In genomic region chr2:4232761-4233322, GRCm38 (mm10) we compare ENCODE assay signal across 10 mouse cellular contexts.
DNase-seq lines count a peak whose midpoint lies in the region; ATAC-seq and TF ChIP-seq lines count a peak whose summit lies in the region.
"Had no signal": no experiment of that assay in that cellular context is flagged by ENCODE, and none has a peak within 500 bp of the region (broad histone marks: within the 10 kb centered on the region; RNA-seq: fewer than 3 reads in every experiment).

No protein-coding gene starts in this region.

- peak overlapping the region; percentile 20; the same call in 1 of the 2 replicates for H3K27ac ChIP-seq in layer of hippocampus, adult 2 months
- peak overlapping the region; percentile 50; the same call in 1 of the 2 replicates for H3K27ac ChIP-seq in embryonic facial prominence, embryonic 12.5 days
- peak overlapping the region; percentile 65 for H3K27ac ChIP-seq in hindbrain, embryonic 14.5 days
- H3K27ac ChIP-seq in neural tube, embryonic 13.5 days (replicated peaks) = peak overlapping the region; percentile 74
- H3K27ac ChIP-seq in liver, embryonic 11.5 days (ENCODE audit: low read depth, low read length) = no peak overlapping the region

- no peak for TF ChIP-seq CTCF in layer of hippocampus, adult 2 months (conservative IDR thresholded peaks at IDR 0.05)

- H3K9me3 ChIP-seq in embryonic facial prominence, embryonic 12.5 days = no peaks in the 10 kb centered on the region
- no peaks in the 10 kb centered on the region for H3K9me3 ChIP-seq in hindbrain, embryonic 14.5 days (ENCODE audit: control insufficient read depth, low read length)
- no peaks in the 10 kb centered on the region for H3K9me3 ChIP-seq in neural tube, embryonic 13.5 days
- no peaks in the 10 kb centered on the region for H3K9me3 ChIP-seq in liver, embryonic 11.5 days (ENCODE audit: control insufficient read depth, low read length)

- no peak overlapping the region for H3K4me2 ChIP-seq in embryonic facial prominence, embryonic 12.5 days (replicated peaks)
- H3K4me2 ChIP-seq in hindbrain, embryonic 14.5 days (replicated peaks) = peak overlapping the region; percentile 41
- H3K4me2 ChIP-seq in neural tube, embryonic 13.5 days = peak overlapping the region; percentile 43
- no peak overlapping the region for H3K4me2 ChIP-seq in liver, embryonic 11.5 days

- no peak overlapping the region for H3K9ac ChIP-seq in embryonic facial prominence, embryonic 12.5 days
- H3K9ac ChIP-seq in hindbrain, embryonic 14.5 days = peak overlapping the region; percentile 12; the same call in 1 of the 2 replicates
- peak overlapping the region; percentile 58 for H3K9ac ChIP-seq in neural tube, embryonic 13.5 days
- H3K9ac ChIP-seq in liver, embryonic 11.5 days (ENCODE audit: low read depth, low read length) = no peak overlapping the region

- 49% methylated on average over 10 of the region's 10 CpGs for WGBS in embryonic facial prominence, embryonic 12.5 days
- WGBS in hindbrain, embryonic 14.5 days = 11% methylated on average over 10 of the region's 10 CpGs
- 16% methylated on average over 10 of the region's 10 CpGs for WGBS in neural tube, embryonic 13.5 days
- 34% methylated on average over 10 of the region's 10 CpGs for WGBS in liver, embryonic 11.5 days

- no peak for DNase-seq in layer of hippocampus, adult 2 months (ENCODE audit: low spot score in 2 of 2)
- no peak for DNase-seq in layer of hippocampus, adult 9-11 months
- DNase-seq in hindbrain, embryonic 14.5 days (ENCODE audit: low spot score) = peak; percentile 60
- no peak for DNase-seq in frontal cortex, postnatal 36 days (ENCODE audit: low spot score in 2 of 2)
- DNase-seq in liver, embryonic 11.5 days (ENCODE audit: low spot score) = no peak
- DNase-seq in thymus, postnatal 0 days (ENCODE audit: low spot score) = no peak
- DNase-seq: gastrocnemius, postnatal 10 days had no signal

- no peak overlapping the region; the same call in 1 of the 2 replicates for H3K4me3 ChIP-seq in layer of hippocampus, adult 2 months
- H3K4me3 ChIP-seq in embryonic facial prominence, embryonic 12.5 days = no peak overlapping the region
- no peak overlapping the region for H3K4me3 ChIP-seq in hindbrain, embryonic 14.5 days (replicated peaks; ENCODE audit: low read length)
- peak overlapping the region; percentile 12; the same call in 1 of the 2 replicates for H3K4me3 ChIP-seq in neural tube, embryonic 13.5 days
- no peak overlapping the region for H3K4me3 ChIP-seq in liver, embryonic 11.5 days (ENCODE audit: low read depth, low read length)

- H3K27me3 ChIP-seq in embryonic facial prominence, embryonic 12.5 days = no peaks in the 10 kb centered on the region
- no peaks in the 10 kb centered on the region for H3K27me3 ChIP-seq in hindbrain, embryonic 14.5 days (ENCODE audit: control insufficient read depth, insufficient read depth, low read length)
- H3K27me3 ChIP-seq in neural tube, embryonic 13.5 days = no peaks in the 10 kb centered on the region
- no peaks in the 10 kb centered on the region for H3K27me3 ChIP-seq in liver, embryonic 11.5 days (replicated peaks; ENCODE audit: control insufficient read depth, insufficient read depth, low read length)
- H3K27me3 ChIP-seq: Patski had no signal

- peaks cover 19% of the 10 kb centered on the region; the same call in 1 of the 2 replicates for H3K4me1 ChIP-seq in embryonic facial prominence, embryonic 12.5 days
- peaks cover 25% of the 10 kb centered on the region for H3K4me1 ChIP-seq in hindbrain, embryonic 14.5 days (replicated peaks; ENCODE audit: control insufficient read depth, insufficient read depth, low read length)
- peaks cover 44% of the 10 kb centered on the region for H3K4me1 ChIP-seq in neural tube, embryonic 13.5 days (replicated peaks)
- no peaks in the 10 kb centered on the region for H3K4me1 ChIP-seq in liver, embryonic 11.5 days (replicated peaks; ENCODE audit: control insufficient read depth, insufficient read depth, low read length)

- no peaks in the 10 kb centered on the region for H3K36me3 ChIP-seq in embryonic facial prominence, embryonic 12.5 days
- H3K36me3 ChIP-seq in hindbrain, embryonic 14.5 days (replicated peaks; ENCODE audit: control insufficient read depth, insufficient read depth) = no peaks in the 10 kb centered on the region
- no peaks in the 10 kb centered on the region for H3K36me3 ChIP-seq in neural tube, embryonic 13.5 days
- no peaks in the 10 kb centered on the region for H3K36me3 ChIP-seq in liver, embryonic 11.5 days (ENCODE audit: control insufficient read depth, insufficient read depth, low read length)

- ATAC-seq in embryonic facial prominence, embryonic 12.5 days (ENCODE audit: insufficient number of reproducible peaks, insufficient read depth, low FRiP score, low TSS enrichment) = no peak
- ATAC-seq in hindbrain, embryonic 14.5 days (ENCODE audit: low FRiP score) = peak; percentile 67
- ATAC-seq in neural tube, embryonic 13.5 days (ENCODE audit: low read depth) = 0 out of 2 replicates have a peak, but pooled peaks have one; percentile 49
- ATAC-seq in liver, embryonic 11.5 days (replicated peaks; ENCODE audit: low FRiP score) = no peak; the same call in 1 of the 2 replicates
- ATAC-seq: Patski had no signal

Comparison
In these comparisons a context has a peak if more than half of its experiments do, and no peak if none do; other contexts are left out.
1. ATAC-seq: peak in hindbrain, embryonic 14.5 days (single experiment) and neural tube, embryonic 13.5 days (single experiment); none in embryonic facial prominence, embryonic 12.5 days (single experiment) and liver, embryonic 11.5 days (single experiment).
2. H3K4me2 ChIP-seq: peak in hindbrain, embryonic 14.5 days (single experiment) and neural tube, embryonic 13.5 days (single experiment); none in embryonic facial prominence, embryonic 12.5 days (single experiment) and liver, embryonic 11.5 days (single experiment).
3. H3K9ac ChIP-seq: peak in hindbrain, embryonic 14.5 days (single experiment) and neural tube, embryonic 13.5 days (single experiment); none in embryonic facial prominence, embryonic 12.5 days (single experiment) and liver, embryonic 11.5 days (single experiment).